In the genomic region with DNA sequence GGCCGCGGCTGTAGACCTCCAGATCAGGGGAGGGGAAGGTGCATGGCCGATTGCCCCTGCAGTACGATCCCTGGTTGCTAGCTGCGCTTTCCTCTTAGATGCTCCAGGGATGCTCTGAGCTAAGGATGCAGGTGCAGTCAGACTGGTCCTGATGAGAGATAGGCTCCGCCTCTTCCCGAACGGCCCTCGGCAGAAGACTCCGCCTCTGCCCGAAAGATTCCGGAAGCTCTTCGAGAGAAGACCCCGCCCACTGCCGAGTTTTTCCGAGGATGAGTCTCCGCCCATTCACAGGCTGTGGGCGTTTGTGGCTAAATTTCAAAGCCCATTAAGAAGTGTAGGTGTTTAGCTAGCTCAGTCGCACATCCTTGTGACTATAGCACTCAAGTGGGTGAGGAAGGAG, we compare ENCODE assay signal across 8 mouse cellular contexts. TPM values are rescaled to one million over a fixed set of nuclear protein-coding genes. Genes with fewer than 3 reads are reported as not detected.
DNase-seq lines count a peak whose midpoint lies in the region; ATAC-seq and TF ChIP-seq lines count a peak whose summit lies in the region.
"Not testable (repeated sequence)": the region's sequence is repeated elsewhere in the genome, so short reads cannot be mapped to it uniquely, and the experiment has no call there.

No protein-coding gene starts in this region.

- H3K4me2 ChIP-seq in forebrain, embryonic 12.5 days = peak overlapping the region; percentile 39
- H3K4me2 ChIP-seq in heart, embryonic 15.5 days = peak overlapping the region; percentile 36; the same call in 1 of the 2 replicates

- not testable (repeated sequence) for H3K9me3 ChIP-seq in forebrain, embryonic 12.5 days; heart, embryonic 15.5 days (replicated peaks)

- 0% methylated on average over 19 of the region's 19 CpGs for WGBS in forebrain, embryonic 12.5 days
- 1% methylated on average over 19 of the region's 19 CpGs for WGBS in heart, embryonic 15.5 days
- WGBS in liver, adult 2 months = 2% methylated on average over 17 of the region's 19 CpGs

- peak overlapping the region; percentile 50 for H3K4me3 ChIP-seq in forebrain, embryonic 12.5 days (replicated peaks)
- not testable (repeated sequence) for H3K4me3 ChIP-seq in heart, embryonic 15.5 days; liver, adult 2 months (ENCODE audit: insufficient read depth, low read depth, low read length)

- not testable (repeated sequence) for H3K79me2 ChIP-seq in liver, adult 2 months (ENCODE audit: control insufficient read depth, insufficient read depth, low read length)

- ATAC-seq in CD4-positive, CD25-positive, alpha-beta regulatory T cell, adult 4 months = peak; percentile 70
- peak; percentile 80 for ATAC-seq in forebrain, embryonic 12.5 days (ENCODE audit: low FRiP score)
- peak; percentile 58 for ATAC-seq in heart, embryonic 15.5 days (replicated peaks; ENCODE audit: insufficient number of reproducible peaks, insufficient read depth, low FRiP score, low read depth)

- peak; percentile 63 for DNase-seq in c-Kit-positive CD71-positive TER-119-negative erythroid progenitor cells, embryonic 14.5 days (ENCODE audit: low read depth)
- DNase-seq in kidney, postnatal 10 days = peak; percentile 90
- DNase-seq in liver, adult 2 months (ENCODE audit: extremely low read depth, low read depth, low spot score) = peak; percentile 46
- DNase-seq in monocyte, adult 2 months (ENCODE audit: low read depth in 1 of 2, low spot score in 2 of 2) = peak; percentile 53 to 77
- peak; percentile 74 to 77 for DNase-seq in spleen, postnatal 14 days (ENCODE audit: low spot score in 2 of 2)

- TF ChIP-seq CTCF in liver, adult 2 months (IDR thresholded peaks at IDR 0.05; ENCODE audit: low read depth, low read length) = not testable (repeated sequence)

- H3K9ac ChIP-seq in forebrain, embryonic 12.5 days; heart, embryonic 15.5 days; liver, adult 2 months (ENCODE audit: low read depth, low read length): not testable (repeated sequence)

- not testable (repeated sequence) for TF ChIP-seq POLR2A in liver, adult 2 months (IDR thresholded peaks at IDR 0.05; ENCODE audit: extremely low read depth, insufficient read depth, low read length)

- not testable (repeated sequence) for H3K27me3 ChIP-seq in forebrain, embryonic 12.5 days; heart, embryonic 15.5 days; liver, adult 2 months (ENCODE audit: control insufficient read depth, insufficient read depth, low read length)

- H3K4me1 ChIP-seq in forebrain, embryonic 12.5 days; heart, embryonic 15.5 days (replicated peaks); liver, adult 2 months (ENCODE audit: control insufficient read depth, insufficient read depth, low read length): not testable (repeated sequence)

- peak overlapping the region; percentile 81 for H3K27ac ChIP-seq in forebrain, embryonic 12.5 days
- not testable (repeated sequence) for H3K27ac ChIP-seq in heart, embryonic 15.5 days; liver, adult 2 months (replicated peaks; ENCODE audit: insufficient read depth, low read depth, low read length)

- not testable (repeated sequence) for H3K36me3 ChIP-seq in forebrain, embryonic 12.5 days (replicated peaks); heart, embryonic 15.5 days; liver, adult 2 months (ENCODE audit: control insufficient read depth, insufficient read depth, low read length)

RNA-seq across cellular contexts. Expression of gene Syt11, which starts 2.6 kb away (rescaled TPM):
- polyA plus RNA-seq in CD4-positive, CD25-positive, alpha-beta regulatory T cell, adult 4 months (2017; shearing (Covaris generic)) = 100 to 1,000 TPM in 1 of 2 experiments, 10 to 100 TPM in 1; 82.0 to 119 TPM
- polyA plus RNA-seq in forebrain, embryonic 12.5 days (2016; fragmentation: Nextera tagmentation; extraction: Ambion mirVana) = 200 and 213 TPM in 2 replicates
- 10.8 and 14.4 TPM in 2 replicates for polyA plus RNA-seq in heart, embryonic 15.5 days (2015; fragmentation: Nextera tagmentation; extraction: Ambion mirVana)
- 1.6 and 1.9 TPM in 2 replicates for total RNA-seq in liver, adult 2 months (2014; rRNA removed)
- polyA plus RNA-seq in liver, adult 2 months (2012; rRNA removed) = 0.92 and 2.4 TPM in 2 replicates

RNA-seq across cellular contexts. Expression of gene Rit1, which starts 55.8 kb away (rescaled TPM):
- polyA plus RNA-seq in CD4-positive, CD25-positive, alpha-beta regulatory T cell, adult 4 months (2017; shearing (Covaris generic)) = 10 to 100 TPM; 28.1 to 36.1 TPM
- 38.2 and 40.9 TPM in 2 replicates for polyA plus RNA-seq in forebrain, embryonic 12.5 days (2016; fragmentation: Nextera tagmentation; extraction: Ambion mirVana)
- 49.9 and 55.5 TPM in 2 replicates for polyA plus RNA-seq in heart, embryonic 15.5 days (2015; fragmentation: Nextera tagmentation; extraction: Ambion mirVana)
- total RNA-seq in liver, adult 2 months (2014; rRNA removed) = 18.0 and 19.9 TPM in 2 replicates
- polyA plus RNA-seq in liver, adult 2 months (2012; rRNA removed) = 14.4 and 14.8 TPM in 2 replicates
